Mouse (Mus musculus): ENCODE measurements around the gene Os9. TPM values are rescaled to one million over a fixed set of nuclear protein-coding genes. Genes with fewer than 3 reads are reported as not detected.
"Not testable (repeated sequence)": the region's sequence is repeated elsewhere in the genome, so short reads cannot be mapped to it uniquely, and the experiment has no call there.

Gene Os9
- polyA plus RNA-seq, 1 experiment from 2014 or later: 117 TPM

DNA sequence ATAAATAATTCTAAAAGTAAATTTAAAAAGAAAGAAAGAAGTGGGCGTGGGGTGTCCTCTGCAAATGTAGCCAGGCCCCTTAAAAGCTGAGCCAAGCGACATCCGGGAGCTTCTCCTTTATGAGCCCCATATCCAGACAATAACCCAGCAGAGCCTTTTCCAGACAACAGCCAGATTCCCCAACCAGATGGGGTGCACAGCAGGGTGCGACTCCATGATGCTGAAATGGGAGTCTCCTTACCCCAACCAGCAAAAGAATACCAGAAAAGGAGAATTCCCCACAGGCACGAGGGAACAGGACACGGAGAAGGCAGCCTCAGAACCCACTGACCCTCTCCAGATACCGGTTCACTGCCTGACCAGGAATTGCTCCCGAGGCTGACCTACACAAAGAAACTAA is 22.3 kb upstream of the Os9 start:
- H3K27ac ChIP-seq (replicated peaks): no peak overlapping the region
- no peaks in the 10 kb centered on the region for H3K4me1 ChIP-seq
- no peak for ATAC-seq (replicated peaks)
- WGBS: 84% methylated on average over 8 of the region's 8 CpGs
- no peaks in the 10 kb centered on the region for H3K36me3 ChIP-seq
- H3K9ac ChIP-seq (replicated peaks): no peak overlapping the region
- H3K9me3 ChIP-seq: no peaks in the 10 kb centered on the region
- no peak overlapping the region for H3K4me3 ChIP-seq
- H3K27me3 ChIP-seq: no peaks in the 10 kb centered on the region
- no peak overlapping the region for H3K4me2 ChIP-seq (replicated peaks)

DNA sequence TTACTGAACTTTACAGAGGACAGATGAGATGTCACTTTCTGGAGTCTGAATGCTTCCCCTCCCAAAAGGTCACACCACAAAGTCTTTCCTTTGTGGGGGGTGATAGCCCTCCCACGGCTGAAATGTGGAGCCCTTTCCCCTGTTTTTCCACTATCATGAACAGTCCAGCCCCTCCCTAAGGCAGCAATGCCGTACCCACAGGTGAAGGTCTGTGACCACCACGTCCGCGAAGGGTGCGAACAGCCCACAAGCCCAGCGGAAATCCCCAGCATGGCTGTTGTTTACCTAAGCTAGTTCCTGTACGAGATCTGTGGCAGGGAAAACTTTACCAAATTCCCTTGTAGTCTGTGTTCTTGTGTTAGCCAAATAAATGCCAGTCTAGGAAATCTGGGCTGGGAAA is 20.6 kb upstream of the Os9 start:
- H3K4me2 ChIP-seq (replicated peaks): no peak overlapping the region
- H3K4me3 ChIP-seq: no peak overlapping the region
- no peaks in the 10 kb centered on the region for H3K4me1 ChIP-seq
- H3K9ac ChIP-seq (replicated peaks): no peak overlapping the region
- no peaks in the 10 kb centered on the region for H3K9me3 ChIP-seq
- ATAC-seq (replicated peaks): no peak
- H3K27me3 ChIP-seq: no peaks in the 10 kb centered on the region
- no peaks in the 10 kb centered on the region for H3K36me3 ChIP-seq
- H3K27ac ChIP-seq (replicated peaks): no peak overlapping the region
- 86% methylated on average over 8 of the region's 8 CpGs for WGBS

DNA sequence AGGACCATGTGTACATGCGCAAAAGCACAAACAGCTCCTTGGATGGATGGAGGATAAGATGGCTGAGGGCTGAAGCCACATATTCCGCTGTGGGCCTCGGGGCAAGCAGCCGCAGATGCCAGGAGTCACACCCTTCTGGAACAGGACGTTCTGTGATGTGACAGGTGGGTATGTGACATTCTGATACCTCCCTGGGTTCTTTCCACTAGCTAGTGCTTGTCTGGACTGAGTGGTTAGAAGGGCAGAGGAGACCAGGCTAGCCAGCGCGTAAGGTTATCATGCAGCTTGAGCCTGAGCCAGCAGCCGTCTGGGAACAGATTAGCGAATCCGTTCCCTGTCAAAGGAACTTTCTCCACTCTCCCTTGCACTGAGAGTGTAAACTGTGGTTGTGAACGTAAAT is 20.0 kb upstream of the Os9 start:
- H3K27ac ChIP-seq (replicated peaks): no peak overlapping the region
- H3K4me1 ChIP-seq: no peaks in the 10 kb centered on the region
- no peaks in the 10 kb centered on the region for H3K27me3 ChIP-seq
- H3K9me3 ChIP-seq: no peaks in the 10 kb centered on the region
- 90% methylated on average over 11 of the region's 11 CpGs for WGBS
- no peak overlapping the region for H3K9ac ChIP-seq (replicated peaks)
- no peak for ATAC-seq (replicated peaks)
- no peak overlapping the region for H3K4me2 ChIP-seq (replicated peaks)
- H3K4me3 ChIP-seq: no peak overlapping the region
- no peaks in the 10 kb centered on the region for H3K36me3 ChIP-seq

DNA sequence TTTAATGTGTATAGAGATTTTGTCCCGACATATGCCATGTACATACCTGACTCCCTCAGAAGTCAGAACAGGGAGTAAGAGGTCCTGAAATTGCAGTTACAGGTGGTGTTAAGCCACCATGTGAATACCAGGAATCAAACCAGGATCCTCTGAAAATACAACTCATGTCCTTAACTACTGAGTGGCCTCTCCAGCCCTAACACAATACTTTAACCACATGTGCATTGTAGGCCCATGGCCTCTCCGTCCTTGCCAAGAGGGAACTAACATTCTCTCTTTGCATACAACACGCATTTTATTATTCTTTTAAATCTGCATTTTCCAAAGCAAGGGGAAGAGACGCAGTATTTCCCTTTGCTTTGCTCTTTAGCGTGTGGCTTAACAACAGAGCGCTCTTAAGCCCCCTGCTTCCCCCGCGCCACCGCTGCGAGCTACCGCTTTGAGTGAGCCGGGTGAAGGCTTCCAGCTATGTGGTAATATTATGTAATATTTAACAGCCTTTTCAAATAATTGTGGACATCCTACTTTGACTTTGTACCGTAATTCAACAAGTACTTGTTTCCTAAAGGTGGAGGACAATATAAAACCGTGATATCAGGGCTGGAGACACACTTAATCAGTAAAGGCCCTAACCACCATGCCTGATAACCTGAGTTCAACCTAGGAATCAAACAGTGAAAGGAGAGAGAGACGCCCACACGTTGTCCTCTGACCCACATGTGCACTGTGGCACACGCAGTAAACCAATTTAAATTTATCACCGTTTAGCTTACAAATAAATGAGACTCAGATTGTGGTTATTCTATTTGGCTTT is 17.6 kb upstream of the Os9 start:
- no peaks in the 10 kb centered on the region for H3K4me1 ChIP-seq
- H3K9ac ChIP-seq (replicated peaks): no peak overlapping the region
- H3K4me3 ChIP-seq: no peak overlapping the region
- no peak for ATAC-seq (replicated peaks)
- no peaks in the 10 kb centered on the region for H3K27me3 ChIP-seq
- H3K4me2 ChIP-seq (replicated peaks): no peak overlapping the region
- no peaks in the 10 kb centered on the region for H3K36me3 ChIP-seq
- H3K9me3 ChIP-seq: no peaks in the 10 kb centered on the region
- 90% methylated on average over 18 of the region's 18 CpGs for WGBS
- H3K27ac ChIP-seq (replicated peaks): no peak overlapping the region

DNA sequence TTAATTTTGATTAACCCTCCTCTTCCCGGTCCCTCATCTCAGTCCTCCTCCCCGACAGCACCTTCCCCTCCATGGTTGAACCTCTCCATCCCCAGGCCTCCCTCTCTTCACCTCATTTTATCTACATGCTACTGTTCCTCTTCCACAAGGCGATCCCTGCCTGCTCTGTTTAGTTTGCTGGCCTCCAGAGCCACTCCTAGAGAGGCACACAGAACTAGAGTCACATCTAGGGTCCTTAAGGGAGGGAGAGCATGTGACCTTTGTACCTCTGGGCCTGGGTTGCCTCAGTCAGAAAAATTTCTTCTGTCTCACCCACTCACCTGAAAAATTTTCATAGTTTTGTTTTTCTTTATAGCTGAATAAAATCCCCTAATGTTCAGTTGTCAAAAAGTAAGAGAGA is 17.0 kb upstream of the Os9 start:
- Histone ChIP-seq H3K9ac (replicated peaks) (no peak overlapping the region), H3K4me3 (no peak overlapping the region), H3K36me3 (no peaks in the 10 kb centered on the region), H3K4me2 (replicated peaks) (no peak overlapping the region), H3K27me3 (no peaks in the 10 kb centered on the region), H3K27ac (replicated peaks) (no peak overlapping the region), H3K9me3 (no peaks in the 10 kb centered on the region), H3K4me1 (no peaks in the 10 kb centered on the region)
- no peak for ATAC-seq (replicated peaks)
- 83% methylated on average over 3 of the region's 3 CpGs for whole genome bisulfite sequencing

DNA sequence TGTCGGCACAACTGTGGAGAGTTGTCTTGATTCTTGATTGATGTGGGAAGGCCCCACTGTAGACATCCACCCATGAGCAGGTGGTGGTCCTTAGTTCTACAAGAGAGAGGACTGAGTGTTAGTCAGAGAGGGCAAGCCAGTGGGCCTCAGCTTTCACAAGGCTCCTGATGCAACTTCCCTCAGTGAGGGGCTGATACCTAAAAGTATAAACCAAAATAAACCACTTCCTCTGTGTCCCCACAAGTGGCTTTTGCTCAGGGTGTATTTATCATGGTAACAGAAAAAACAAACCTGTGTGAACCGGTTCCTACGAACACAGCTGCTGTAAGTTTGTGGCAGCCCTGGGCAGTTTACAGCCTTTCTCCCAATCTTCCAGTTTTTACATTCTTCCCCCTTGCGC is 15.6 kb upstream of the Os9 start:
- WGBS: 95% methylated on average over 4 of the region's 4 CpGs
- no peaks in the 10 kb centered on the region for H3K4me1 ChIP-seq

DNA sequence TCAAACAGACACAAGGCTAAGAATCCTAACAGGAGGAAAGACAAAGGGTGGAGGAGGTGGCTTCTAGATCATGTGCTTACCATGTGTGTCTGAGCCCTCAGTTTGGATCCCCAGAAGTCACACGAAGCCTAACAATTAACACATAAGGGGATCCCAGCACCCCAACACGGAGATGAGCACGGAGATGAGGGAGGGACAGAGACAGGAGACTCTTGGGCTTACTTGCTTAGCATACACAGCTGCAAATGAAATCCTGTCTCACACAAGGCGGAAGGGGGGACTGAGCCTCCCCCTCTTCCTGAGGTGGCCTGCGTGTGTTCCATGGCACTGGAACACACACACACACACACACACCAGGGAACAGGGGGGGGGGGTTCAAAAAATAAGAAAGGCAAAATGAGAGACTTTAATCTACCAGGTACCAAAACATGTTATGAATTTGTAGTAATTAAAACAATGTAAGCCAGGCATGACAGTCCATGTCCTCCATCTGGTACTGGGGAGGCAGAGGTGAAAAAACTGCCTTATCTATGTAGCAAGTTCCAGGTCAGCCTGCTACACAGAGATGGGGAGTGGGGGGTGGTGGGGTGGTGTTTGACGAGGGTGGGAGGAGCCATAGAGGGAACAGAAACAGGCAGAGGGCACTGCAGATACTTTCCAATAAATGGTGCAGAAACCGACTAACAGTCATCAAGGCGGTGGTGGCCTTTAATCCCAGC is 14.3 kb upstream of the Os9 start:
- H3K36me3 ChIP-seq: no peaks in the 10 kb centered on the region
- ATAC-seq (replicated peaks): no peak
- no peaks in the 10 kb centered on the region for H3K4me1 ChIP-seq
- 61% methylated on average over 8 of the region's 8 CpGs for WGBS
- no peak overlapping the region for H3K27ac ChIP-seq (replicated peaks)
- H3K9ac ChIP-seq (replicated peaks): no peak overlapping the region
- H3K4me3 ChIP-seq: no peak overlapping the region
- H3K4me2 ChIP-seq (replicated peaks): no peak overlapping the region
- no peaks in the 10 kb centered on the region for H3K27me3 ChIP-seq
- no peaks in the 10 kb centered on the region for H3K9me3 ChIP-seq

More for the DNA sequence above, 15.6 kb upstream of the Os9 start:
- no peak overlapping the region for H3K27ac ChIP-seq (replicated peaks)
- no peak overlapping the region for H3K9ac ChIP-seq (replicated peaks)
- no peak overlapping the region for H3K4me3 ChIP-seq
- no peak overlapping the region for H3K4me2 ChIP-seq (replicated peaks)
- H3K36me3 ChIP-seq: no peaks in the 10 kb centered on the region
- H3K27me3 ChIP-seq: no peaks in the 10 kb centered on the region
- H3K9me3 ChIP-seq: no peaks in the 10 kb centered on the region
- no peak for ATAC-seq (replicated peaks)

DNA sequence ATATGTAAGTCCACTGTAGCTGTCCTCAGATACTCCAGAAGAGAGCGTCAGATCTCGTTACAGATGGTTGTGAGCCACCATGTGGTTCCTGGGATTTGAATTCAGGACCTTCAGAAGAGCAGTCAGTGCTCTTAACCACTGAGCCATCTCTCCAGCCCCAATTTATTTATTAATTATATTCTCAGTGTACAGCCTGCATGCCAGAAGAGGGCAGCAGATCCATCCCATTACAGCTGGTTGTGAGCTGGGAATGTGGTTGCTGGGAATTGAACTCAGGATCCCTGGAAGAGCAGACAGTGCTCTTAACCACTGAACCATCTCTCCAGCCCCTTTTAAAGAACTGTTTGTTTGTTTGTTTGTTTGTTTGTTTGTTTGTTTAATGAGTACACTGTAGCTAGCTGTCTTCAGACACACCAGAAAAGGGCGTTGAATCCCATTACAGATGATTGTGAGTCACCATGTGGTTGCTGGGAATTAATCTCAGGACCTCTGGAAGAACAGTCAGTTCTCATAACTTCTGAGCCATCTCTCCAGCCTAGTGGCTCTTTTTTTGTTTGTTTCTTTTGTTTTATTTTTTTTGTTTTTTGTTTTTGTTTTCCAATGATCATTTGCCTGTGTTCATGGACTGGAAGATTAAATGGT is 13.6 kb upstream of the Os9 start:
- H3K27me3 ChIP-seq; H3K9ac ChIP-seq (replicated peaks); H3K9me3 ChIP-seq; ATAC-seq (replicated peaks); H3K4me2 ChIP-seq (replicated peaks); H3K27ac ChIP-seq (replicated peaks); H3K36me3 ChIP-seq; H3K4me1 ChIP-seq; H3K4me3 ChIP-seq: not testable (repeated sequence)
- 82% methylated on average over 3 of the region's 3 CpGs for WGBS

DNA sequence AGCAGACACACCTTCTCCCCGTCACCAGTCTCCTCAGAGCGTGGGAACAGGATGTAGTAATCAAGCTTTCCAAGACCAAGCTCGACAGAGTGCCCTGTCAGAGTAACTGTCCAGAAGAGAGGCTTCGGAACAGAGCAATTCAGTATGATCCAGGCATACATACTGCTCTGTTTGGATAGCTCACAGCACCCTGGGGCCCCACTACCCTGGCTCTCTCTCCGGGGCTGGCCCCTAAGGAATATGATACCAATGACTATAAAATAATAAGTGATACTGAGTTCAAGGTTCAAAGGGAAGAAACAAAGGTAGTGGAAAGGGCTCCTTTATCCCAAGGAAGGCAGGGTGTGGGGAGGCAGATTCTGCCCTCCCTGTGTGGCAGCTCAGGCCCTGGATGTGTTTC is 11.5 kb upstream of the Os9 start:
- WGBS: 71% methylated on average over 5 of the region's 5 CpGs
- ATAC-seq (replicated peaks): no peak

DNA sequence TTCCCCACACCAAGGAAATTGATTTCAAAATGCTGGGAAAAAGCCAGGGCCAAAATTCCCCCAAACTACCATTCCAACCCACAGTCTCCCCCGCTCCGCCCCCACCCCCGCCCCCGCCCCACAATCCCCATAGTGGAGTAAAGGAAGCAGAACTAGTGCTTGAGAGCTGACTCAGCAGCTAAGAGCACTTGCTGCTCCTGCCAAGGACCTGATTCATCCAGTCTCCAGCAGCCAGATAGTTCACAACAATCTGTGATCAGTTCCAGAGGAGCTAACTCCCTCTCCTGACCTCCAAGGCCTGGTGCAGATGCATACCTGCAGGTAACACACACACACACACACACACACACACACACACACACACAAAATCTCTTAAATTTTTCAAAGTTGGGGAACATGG is 8.5 kb upstream of the Os9 start:
- no peak for ATAC-seq (replicated peaks)
- 80% methylated on average over 4 of the region's 4 CpGs for WGBS
- no peaks in the 10 kb centered on the region for H3K36me3 ChIP-seq
- H3K27me3 ChIP-seq: no peaks in the 10 kb centered on the region
- H3K27ac ChIP-seq (replicated peaks): no peak overlapping the region
- no peaks in the 10 kb centered on the region for H3K9me3 ChIP-seq
- H3K4me1 ChIP-seq: no peaks in the 10 kb centered on the region
- H3K4me2 ChIP-seq (replicated peaks): no peak overlapping the region
- no peak overlapping the region for H3K9ac ChIP-seq (replicated peaks)
- H3K4me3 ChIP-seq: no peak overlapping the region

More for the DNA sequence above, 11.5 kb upstream of the Os9 start:
- Histone ChIP-seq H3K9ac (replicated peaks) (no peak overlapping the region), H3K4me3 (no peak overlapping the region), H3K36me3 (no peaks in the 10 kb centered on the region), H3K27ac (replicated peaks) (no peak overlapping the region), H3K27me3 (no peaks in the 10 kb centered on the region), H3K4me2 (replicated peaks) (no peak overlapping the region), H3K9me3 (no peaks in the 10 kb centered on the region), H3K4me1 (no peaks in the 10 kb centered on the region)

DNA sequence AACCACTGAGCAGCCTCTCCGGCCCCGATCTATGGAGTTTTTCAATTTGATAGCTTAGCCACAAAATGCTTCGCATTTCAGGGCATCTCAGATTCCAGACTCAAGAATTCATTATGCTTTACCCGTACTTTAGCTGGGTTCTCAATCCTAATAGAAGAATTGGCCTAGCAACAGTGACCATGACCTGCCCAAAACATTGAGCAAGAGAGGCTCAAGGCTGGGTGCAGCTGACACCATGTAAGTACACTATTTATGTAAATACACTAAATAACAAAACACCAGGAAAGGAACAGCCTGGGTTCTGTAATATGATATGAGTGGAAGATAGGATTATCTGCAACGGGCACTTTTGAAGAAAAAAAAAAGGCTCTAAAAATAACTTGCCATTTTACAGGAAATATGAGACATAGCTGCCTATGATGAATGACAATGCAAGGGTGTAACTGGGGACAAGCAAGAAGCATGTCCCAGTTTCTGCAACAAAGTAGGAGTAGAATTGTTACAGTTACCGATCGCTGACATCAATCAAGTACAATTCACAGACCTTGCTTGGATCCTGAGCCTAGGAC is 6.9 kb upstream of the Os9 start:
- H3K4me1 ChIP-seq: peaks cover 9% of the 10 kb centered on the region

DNA sequence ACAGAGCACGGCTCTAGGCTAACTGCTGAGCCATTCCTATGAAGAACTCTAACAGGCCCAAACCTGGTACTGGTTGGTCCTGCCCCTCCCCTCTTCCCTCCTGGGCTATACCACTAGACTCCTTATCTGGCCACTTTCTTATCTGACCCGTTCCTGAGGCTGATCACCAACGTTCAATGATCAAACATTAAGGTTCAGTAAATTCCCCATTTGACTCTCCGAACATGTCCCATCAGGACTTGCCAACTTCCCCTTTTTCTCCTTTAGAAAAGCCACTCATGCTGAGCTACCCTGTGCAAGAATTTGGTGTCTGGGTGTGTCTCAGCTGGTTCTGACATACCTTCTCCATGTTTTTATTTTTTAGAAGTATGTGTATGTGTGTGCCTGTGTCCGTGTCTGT is 5.6 kb upstream of the Os9 start:
- no peak for ATAC-seq (replicated peaks)
- no peak overlapping the region for H3K4me2 ChIP-seq (replicated peaks)
- 88% methylated on average over 5 of the region's 5 CpGs for WGBS
- H3K27ac ChIP-seq (replicated peaks): no peak overlapping the region
- no peak overlapping the region for H3K9ac ChIP-seq (replicated peaks)
- no peak overlapping the region for H3K4me3 ChIP-seq
- no peaks in the 10 kb centered on the region for H3K27me3 ChIP-seq
- H3K9me3 ChIP-seq: no peaks in the 10 kb centered on the region
- peaks cover 21% of the 10 kb centered on the region for H3K4me1 ChIP-seq
- no peaks in the 10 kb centered on the region for H3K36me3 ChIP-seq

More for the DNA sequence above, 6.9 kb upstream of the Os9 start:
- Histone ChIP-seq H3K27ac (replicated peaks) (no peak overlapping the region), H3K4me2 (replicated peaks) (no peak overlapping the region), H3K9ac (replicated peaks) (no peak overlapping the region), H3K4me3 (no peak overlapping the region), H3K9me3 (no peaks in the 10 kb centered on the region), H3K27me3 (no peaks in the 10 kb centered on the region), H3K36me3 (no peaks in the 10 kb centered on the region)
- WGBS: 88% methylated on average over 7 of the region's 7 CpGs
- no peak for ATAC-seq (replicated peaks)

All from forebrain, embryonic 15.5 days (tissue).